ENCODE assay signal across 26 mouse cellular contexts in genomic region chr5:141234326-141234725, GRCm38 (mm10). TPM values are rescaled to one million over a fixed set of nuclear protein-coding genes. Genes with fewer than 3 reads are reported as not detected.
DNase-seq lines count a peak whose midpoint lies in the region; ATAC-seq and TF ChIP-seq lines count a peak whose summit lies in the region.
"Had no signal": no experiment of that assay in that cellular context is flagged by ENCODE, and none has a peak within 500 bp of the region (broad histone marks: within the 10 kb centered on the region; RNA-seq: fewer than 3 reads in every experiment).

No protein-coding gene starts in this region.

- no peak for TF ChIP-seq CTCF in stomach, postnatal 0 days (IDR thresholded peaks at IDR 0.05; ENCODE audit: low read depth)

- WGBS in forebrain, embryonic 11.5 days: 7% methylated on average over 4 of the region's 4 CpGs
- 3% methylated on average over 4 of the region's 4 CpGs for WGBS in forebrain, embryonic 15.5 days
- WGBS in midbrain, embryonic 10.5 days: 10% methylated on average over 4 of the region's 4 CpGs
- WGBS in midbrain, embryonic 13.5 days: 6% methylated on average over 4 of the region's 4 CpGs
- 18% methylated on average over 4 of the region's 4 CpGs for whole genome bisulfite sequencing in embryonic facial prominence, embryonic 11.5 days
- WGBS in stomach, postnatal 0 days: 31% methylated on average over 4 of the region's 4 CpGs

- ATAC-seq in forebrain, embryonic 11.5 days (replicated peaks; ENCODE audit: low FRiP score): peak; percentile 56; the same call in 1 of the 2 replicates
- no peak for ATAC-seq in forebrain, embryonic 15.5 days (replicated peaks)
- no peak for ATAC-seq in midbrain, embryonic 13.5 days
- ATAC-seq in embryonic facial prominence, embryonic 11.5 days (replicated peaks; ENCODE audit: insufficient number of reproducible peaks, low FRiP score, low TSS enrichment, low read depth): 0 out of 2 replicates have a peak, but pooled peaks have one; percentile 67
- 0 out of 2 replicates have a peak, but pooled peaks have one; percentile 21 for ATAC-seq in stomach, postnatal 0 days (ENCODE audit: low FRiP score, low TSS enrichment)
- ATAC-seq: inflammation-experienced regulatory T-cells, adult 6 months; liver, embryonic 12.5 days; liver, postnatal 0 days; Patski had no signal

- H3K4me2 ChIP-seq in forebrain, embryonic 11.5 days (ENCODE audit: low read depth, low read length, severe bottlenecking): no peak overlapping the region
- no peak overlapping the region for H3K4me2 ChIP-seq in forebrain, embryonic 15.5 days (replicated peaks)
- no peak overlapping the region for H3K4me2 ChIP-seq in midbrain, embryonic 13.5 days (replicated peaks)
- no peak overlapping the region for H3K4me2 ChIP-seq in embryonic facial prominence, embryonic 11.5 days (ENCODE audit: low read depth, low read length)
- no peak overlapping the region for H3K4me2 ChIP-seq in stomach, postnatal 0 days (replicated peaks; ENCODE audit: low read depth)
- H3K4me2 ChIP-seq: embryonic facial prominence, embryonic 12.5 days; heart, embryonic 12.5 days; hindbrain, embryonic 13.5 days; liver, embryonic 12.5 days; midbrain, embryonic 12.5 days had no signal

- DNase-seq in forebrain, embryonic 11.5 days (ENCODE audit: low spot score): peak; percentile 56
- DNase-seq in midbrain, embryonic 10.5 days (ENCODE audit: low spot score): peak; percentile 16
- DNase-seq in embryonic facial prominence, embryonic 11.5 days (ENCODE audit: low spot score): peak; percentile 36
- DNase-seq in stomach, postnatal 0 days (ENCODE audit: low spot score): no peak
- DNase-seq in retina, postnatal 1 day: no peak
- no peak for DNase-seq in kidney, postnatal 36 days
- DNase-seq: adrenal gland, postnatal 25 days; cerebellum, adult 2 months; cerebellum, postnatal 25 days; gastrocnemius, postnatal 10 days; heart, postnatal 4 days; kidney, adult 11 months; kidney, postnatal 14 days; liver, postnatal 0 days; lung, postnatal 36 days; right cerebral cortex, postnatal 4 days had no signal

- no peak overlapping the region for H3K9ac ChIP-seq in forebrain, embryonic 11.5 days (ENCODE audit: low read length)
- no peak overlapping the region for H3K9ac ChIP-seq in forebrain, embryonic 15.5 days (replicated peaks)
- no peak overlapping the region for H3K9ac ChIP-seq in midbrain, embryonic 13.5 days (replicated peaks)
- H3K9ac ChIP-seq in embryonic facial prominence, embryonic 11.5 days (replicated peaks; ENCODE audit: low read length): no peak overlapping the region
- H3K9ac ChIP-seq in stomach, postnatal 0 days (ENCODE audit: low read length): no peak overlapping the region
- H3K9ac ChIP-seq: embryonic facial prominence, embryonic 12.5 days; heart, embryonic 12.5 days; hindbrain, embryonic 13.5 days; liver, embryonic 12.5 days; liver, postnatal 0 days; midbrain, embryonic 12.5 days had no signal

- H3K27me3 ChIP-seq in forebrain, embryonic 11.5 days (ENCODE audit: control insufficient read depth, insufficient read depth, low read length): peaks cover 6% of the 10 kb centered on the region
- peaks cover 10% of the 10 kb centered on the region; the same call in 1 of the 2 replicates for H3K27me3 ChIP-seq in forebrain, embryonic 15.5 days
- H3K27me3 ChIP-seq in midbrain, embryonic 10.5 days (ENCODE audit: low read depth, poor library complexity, severe bottlenecking): peaks cover 9% of the 10 kb centered on the region
- H3K27me3 ChIP-seq in midbrain, embryonic 13.5 days: peaks cover 14% of the 10 kb centered on the region
- peaks cover 3% of the 10 kb centered on the region; the same call in 1 of the 2 replicates for H3K27me3 ChIP-seq in embryonic facial prominence, embryonic 11.5 days (ENCODE audit: control insufficient read depth, insufficient read depth, low read length)
- no peaks in the 10 kb centered on the region for H3K27me3 ChIP-seq in stomach, postnatal 0 days (ENCODE audit: control insufficient read depth, insufficient read depth, low read length)

- H3K9me3 ChIP-seq in forebrain, embryonic 11.5 days (ENCODE audit: control insufficient read depth, low read length): no peaks in the 10 kb centered on the region
- H3K9me3 ChIP-seq in forebrain, embryonic 15.5 days: no peaks in the 10 kb centered on the region
- no peaks in the 10 kb centered on the region for H3K9me3 ChIP-seq in midbrain, embryonic 10.5 days (replicated peaks)
- H3K9me3 ChIP-seq in midbrain, embryonic 13.5 days: no peaks in the 10 kb centered on the region
- H3K9me3 ChIP-seq in embryonic facial prominence, embryonic 11.5 days (replicated peaks; ENCODE audit: control insufficient read depth, low read length): no peaks in the 10 kb centered on the region
- no peaks in the 10 kb centered on the region for H3K9me3 ChIP-seq in stomach, postnatal 0 days (ENCODE audit: control insufficient read depth, low read length)
- H3K9me3 ChIP-seq: embryonic facial prominence, embryonic 12.5 days; heart, embryonic 12.5 days; hindbrain, embryonic 13.5 days; liver, embryonic 12.5 days; midbrain, embryonic 12.5 days had no signal

- TF ChIP-seq EP300 in stomach, postnatal 0 days (optimal IDR thresholded peaks at IDR 0.05): no peak

- no peak overlapping the region for H3K27ac ChIP-seq in forebrain, embryonic 11.5 days (ENCODE audit: low read depth, low read length)
- H3K27ac ChIP-seq in forebrain, embryonic 15.5 days (replicated peaks): no peak overlapping the region
- no peak overlapping the region for H3K27ac ChIP-seq in midbrain, embryonic 10.5 days (replicated peaks)
- no peak overlapping the region for H3K27ac ChIP-seq in midbrain, embryonic 13.5 days
- H3K27ac ChIP-seq in embryonic facial prominence, embryonic 11.5 days (replicated peaks; ENCODE audit: low read depth, low read length): no peak overlapping the region
- H3K27ac ChIP-seq in stomach, postnatal 0 days (replicated peaks): no peak overlapping the region
- H3K27ac ChIP-seq: embryonic facial prominence, embryonic 12.5 days; hindbrain, embryonic 13.5 days; left cerebral cortex, adult 2 months; liver, embryonic 12.5 days; midbrain, embryonic 12.5 days had no signal

- H3K4me1 ChIP-seq in forebrain, embryonic 11.5 days (replicated peaks; ENCODE audit: control insufficient read depth, insufficient read depth, low read length): 0 out of 2 replicates have a peak, but pooled peaks cover 4% of the 10 kb centered on the region
- no peaks in the 10 kb centered on the region; the same call in 1 of the 2 replicates for H3K4me1 ChIP-seq in forebrain, embryonic 15.5 days
- peaks cover 7% of the 10 kb centered on the region for H3K4me1 ChIP-seq in midbrain, embryonic 10.5 days
- H3K4me1 ChIP-seq in midbrain, embryonic 13.5 days (replicated peaks): peaks cover 6% of the 10 kb centered on the region; the same call in 1 of the 2 replicates
- no peaks in the 10 kb centered on the region for H3K4me1 ChIP-seq in embryonic facial prominence, embryonic 11.5 days (ENCODE audit: control insufficient read depth, insufficient read depth, low read length)
- H3K4me1 ChIP-seq in stomach, postnatal 0 days (replicated peaks; ENCODE audit: control insufficient read depth, insufficient read depth): no peaks in the 10 kb centered on the region
- H3K4me1 ChIP-seq: embryonic facial prominence, embryonic 12.5 days; liver, embryonic 12.5 days had no signal

- H3K36me3 ChIP-seq in forebrain, embryonic 11.5 days (ENCODE audit: control insufficient read depth, insufficient read depth, low read length): no peaks in the 10 kb centered on the region
- H3K36me3 ChIP-seq in forebrain, embryonic 15.5 days: no peaks in the 10 kb centered on the region
- H3K36me3 ChIP-seq in midbrain, embryonic 10.5 days: no peaks in the 10 kb centered on the region
- no peaks in the 10 kb centered on the region for H3K36me3 ChIP-seq in midbrain, embryonic 13.5 days
- no peaks in the 10 kb centered on the region for H3K36me3 ChIP-seq in embryonic facial prominence, embryonic 11.5 days (replicated peaks; ENCODE audit: control insufficient read depth, insufficient read depth, low read depth, low read length)
- H3K36me3 ChIP-seq in stomach, postnatal 0 days (ENCODE audit: control insufficient read depth, insufficient read depth, low read length): no peaks in the 10 kb centered on the region
- H3K36me3 ChIP-seq: embryonic facial prominence, embryonic 12.5 days; heart, embryonic 12.5 days; hindbrain, embryonic 13.5 days; liver, embryonic 12.5 days; midbrain, embryonic 12.5 days had no signal

- no peak overlapping the region for H3K4me3 ChIP-seq in forebrain, embryonic 11.5 days (ENCODE audit: low read depth, low read length)
- no peak overlapping the region for H3K4me3 ChIP-seq in forebrain, embryonic 15.5 days
- no peak overlapping the region for H3K4me3 ChIP-seq in midbrain, embryonic 10.5 days
- H3K4me3 ChIP-seq in midbrain, embryonic 13.5 days (replicated peaks): no peak overlapping the region
- H3K4me3 ChIP-seq in embryonic facial prominence, embryonic 11.5 days (ENCODE audit: low read depth, low read length): no peak overlapping the region
- H3K4me3 ChIP-seq in stomach, postnatal 0 days (ENCODE audit: low read depth, low read length): no peak overlapping the region
- H3K4me3 ChIP-seq: embryonic facial prominence, embryonic 12.5 days; heart, embryonic 12.5 days; hindbrain, embryonic 13.5 days; left cerebral cortex, adult 2 months; liver, embryonic 12.5 days; midbrain, embryonic 12.5 days had no signal

RNA-seq across cellular contexts. Expression of gene Sdk1, which starts 7.0 kb away (rescaled TPM):
- polyA plus RNA-seq in forebrain, embryonic 11.5 days (2014; fragmentation: Nextera tagmentation; extraction: Ambion mirVana): 0.64 and 1.1 TPM in 2 replicates
- polyA plus RNA-seq in forebrain, embryonic 15.5 days (2015; fragmentation: Nextera tagmentation; extraction: Ambion mirVana): 1.5 TPM in 2 replicates
- 0.65 and 0.73 TPM in 2 replicates for polyA plus RNA-seq in midbrain, embryonic 10.5 days (2016; fragmentation: Nextera tagmentation; extraction: Ambion mirVana)
- polyA plus RNA-seq in midbrain, embryonic 13.5 days (2015; fragmentation: Nextera tagmentation; extraction: Ambion mirVana): 1.7 and 2.0 TPM in 2 replicates
- polyA plus RNA-seq in embryonic facial prominence, embryonic 11.5 days (2014; fragmentation: Nextera tagmentation; extraction: Ambion mirVana): 1.2 and 1.7 TPM in 2 replicates
- polyA plus RNA-seq in stomach, postnatal 0 days (2015; fragmentation: Nextera tagmentation; extraction: Ambion mirVana): 1.1 and 1.3 TPM in 2 replicates
- polyA plus RNA-seq: inflammation-experienced regulatory T-cells, adult 6 months had no signal

Comparison
In these comparisons a context has a peak if more than half of its experiments do, and no peak if none do; other contexts are left out.
1. ATAC-seq: peak in forebrain, embryonic 11.5 days (single experiment), embryonic facial prominence, embryonic 11.5 days (single experiment) and stomach, postnatal 0 days (single experiment); none in forebrain, embryonic 15.5 days (single experiment) and midbrain, embryonic 13.5 days (single experiment).
2. DNase-seq: peak in forebrain, embryonic 11.5 days (single experiment), midbrain, embryonic 10.5 days (single experiment) and embryonic facial prominence, embryonic 11.5 days (single experiment); none in stomach, postnatal 0 days (single experiment), retina, postnatal 1 day (single experiment) and kidney, postnatal 36 days (0 of 2).